Mouse (Mus musculus) liver, embryonic 11.5 days (tissue): ENCODE results near the gene Art4. TPM values are rescaled to one million over a fixed set of nuclear protein-coding genes. Genes with fewer than 3 reads are reported as not detected.

Experiments used
- ATAC-seq: fragments of 200-750 bp; cut with Nextera tagmentation; replicated peaks from 2 replicates; pipeline ENCODE4 v1.8.0; 2017; ENCODE audit warnings: moderate number of reproducible peaks, mild to moderate bottlenecking, moderate TSS enrichment, moderate library complexity; ENCODE audit not compliant: low FRiP score
- DNase-seq: peaks from one replicate; pipeline ENCODE4 v3.0.0-alpha.2; 2017; ENCODE audit warnings: low spot score
- H3K27ac ChIP-seq: fragments of 300-500 bp; sonication (generic); 2 replicates; pipeline ENCODE4 v1.5.1; 2014; ENCODE audit warnings: mild to moderate bottlenecking, low read depth, low read length, control low read depth
- H3K27me3 ChIP-seq: fragments of 300-500 bp; sonication (generic); replicated peaks from 2 replicates; pipeline ENCODE4 v1.6.1; 2014; ENCODE audit warnings: low read length, mixed read lengths; ENCODE audit not compliant: control insufficient read depth, insufficient read depth
- H3K36me3 ChIP-seq: fragments of 300-500 bp; sonication (generic); 2 replicates; pipeline ENCODE4 v1.6.1; 2014; ENCODE audit warnings: mild to moderate bottlenecking, low read length, moderate library complexity, mixed read lengths; ENCODE audit not compliant: control insufficient read depth, insufficient read depth
- H3K4me1 ChIP-seq: fragments of 300-500 bp; sonication (generic); replicated peaks from 2 replicates; pipeline ENCODE4 v1.6.1; 2014; ENCODE audit warnings: low read length, mixed read lengths; ENCODE audit not compliant: control insufficient read depth, insufficient read depth
- H3K4me2 ChIP-seq: fragments of 300-500 bp; sonication (generic); 2 replicates; pipeline ENCODE4 v1.6.1; 2014; ENCODE audit warnings: mild to moderate bottlenecking, control low read depth, moderate library complexity
- H3K4me3 ChIP-seq: fragments of 300-500 bp; sonication (generic); 2 replicates; pipeline ENCODE4 v1.5.1; 2014; ENCODE audit warnings: low read depth, low read length, control low read depth
- H3K9ac ChIP-seq: fragments of 300-500 bp; sonication (generic); 2 replicates; pipeline ENCODE4 v1.6.1; 2014; ENCODE audit warnings: low read depth, low read length, control low read depth
- H3K9me3 ChIP-seq: fragments of 300-500 bp; sonication (generic); 2 replicates; pipeline ENCODE4 v1.6.1; 2016; ENCODE audit warnings: low read length, inconsistent platforms, mixed read lengths; ENCODE audit not compliant: control insufficient read depth
- WGBS: fragments of 180-500 bp; shearing (Covaris S2); extraction: QIAGEN DNeasy Blood & Tissue Kit; methylation state at CpG from one replicate; pipeline ENCODE4 v1.1.7; 2014; 5-methylcytosine and 5-hydroxymethylcytosine counted together
- polyA plus RNA-seq: library from polyadenylated mRNA; unstranded; fragments of >200 nt; fragmentation: Nextera tagmentation; extraction: Ambion mirVana; gene quantifications from 2 replicates; pipeline ENCODE4 v1.2.1, GENCODE M21; 2014

The Art4 gene
- polyA plus RNA-seq, 1 experiment from 2014 or later = 8.7 TPM

- DNase-seq (peak; percentile 95), ATAC-seq (peak; percentile 100)
- Histone ChIP-seq H3K9ac (peak within 1 kb of the TSS; percentile 99), H3K27ac (peak within 1 kb of the TSS; percentile 85), H3K9me3 (no peaks in the 10 kb centered on the region), H3K27me3 (no peaks in the 10 kb centered on the region), H3K4me3 (peak within 1 kb of the TSS; percentile 100), H3K4me2 (peak within 1 kb of the TSS; percentile 96), H3K36me3 (peaks cover 16% of the 10 kb centered on the region), H3K4me1 (0 out of 2 replicates have a peak, but pooled peaks cover 5% of the 10 kb centered on the region)
- WGBS = 0% methylated on average over 45 of the region's 45 CpGs
Measured at GRCm38 (mm10) chr6:136827881-136828561, 29.5 kb downstream of the Art4 start, which contains the start of gene Wbp11. Wbp11 (minus strand) TSS chr6:136828233.

GRCm38 (mm10) chr6:136827516-136827880 lies 30.0 kb downstream of the Art4 start, which contains the start of gene BC049715:
BC049715 (plus strand) TSS chr6:136827626.
- 0% methylated on average over 34 of the region's 34 CpGs for WGBS
- ATAC-seq = no peak; the same call in 1 of the 2 replicates
- peak within 1 kb of the TSS; percentile 99 for H3K9ac ChIP-seq
- peaks cover 21% of the 10 kb centered on the region for H3K36me3 ChIP-seq
- H3K4me1 ChIP-seq = 0 out of 2 replicates have a peak, but pooled peaks cover 5% of the 10 kb centered on the region
- peak within 1 kb of the TSS; percentile 85 for H3K27ac ChIP-seq
- H3K9me3 ChIP-seq = no peaks in the 10 kb centered on the region
- H3K4me2 ChIP-seq = peak within 1 kb of the TSS; percentile 96
- no peaks in the 10 kb centered on the region for H3K27me3 ChIP-seq
- no peak for DNase-seq
- peak within 1 kb of the TSS; percentile 100 for H3K4me3 ChIP-seq

GRCm38 (mm10) chr6:136827116-136827515 lies 30.4 kb downstream of the Art4 start:
- H3K9me3 ChIP-seq = no peaks in the 10 kb centered on the region
- no peak for ATAC-seq
- 12% methylated on average over 7 of the region's 7 CpGs for WGBS

GRCm38 (mm10) chr6:136824987-136825386 lies 32.5 kb downstream of the Art4 start:
- Histone ChIP-seq H3K9me3 (no peaks in the 10 kb centered on the region), H3K27me3 (no peaks in the 10 kb centered on the region), H3K4me2 (no peak overlapping the region), H3K27ac (no peak overlapping the region), H3K36me3 (peaks cover 45% of the 10 kb centered on the region), H3K4me1 (0 out of 2 replicates have a peak, but pooled peaks cover 5% of the 10 kb centered on the region), H3K9ac (no peak overlapping the region), H3K4me3 (no peak overlapping the region)
- ATAC-seq (no peak), DNase-seq (no peak)
- 93% methylated on average over 8 of the region's 8 CpGs for WGBS

More at GRCm38 (mm10) chr6:136827116-136827515, 30.4 kb downstream of the Art4 start:
- Histone ChIP-seq H3K27ac (peak overlapping the region; percentile 85; the same call in 1 of the 2 replicates), H3K9ac (peak overlapping the region; percentile 99), H3K27me3 (no peaks in the 10 kb centered on the region), H3K36me3 (peaks cover 25% of the 10 kb centered on the region), H3K4me2 (peak overlapping the region; percentile 96), H3K4me1 (0 out of 2 replicates have a peak, but pooled peaks cover 5% of the 10 kb centered on the region), H3K4me3 (peak overlapping the region; percentile 100)
- DNase-seq = no peak

- WGBS = 89% methylated on average over 18 of the region's 18 CpGs
- peaks cover 72% of the 10 kb centered on the region for H3K36me3 ChIP-seq
- no peak overlapping the region for H3K4me2 ChIP-seq
- no peaks in the 10 kb centered on the region for H3K27me3 ChIP-seq
- no peaks in the 10 kb centered on the region for H3K4me1 ChIP-seq
- ATAC-seq (no peak), DNase-seq (no peak)
- no peak overlapping the region for H3K9ac ChIP-seq
- H3K27ac ChIP-seq = no peak overlapping the region
- H3K9me3 ChIP-seq = no peaks in the 10 kb centered on the region
- no peak overlapping the region for H3K4me3 ChIP-seq
Measured at GRCm38 (mm10) chr6:136821086-136821485, 36.4 kb downstream of the Art4 start.

GRCm38 (mm10) chr6:136820381-136820780 lies 37.2 kb downstream of the Art4 start:
- WGBS = 95% methylated on average over 21 of the region's 21 CpGs
- H3K36me3 ChIP-seq = peaks cover 74% of the 10 kb centered on the region
- H3K27ac ChIP-seq = no peak overlapping the region
- H3K27me3 ChIP-seq = no peaks in the 10 kb centered on the region
- no peaks in the 10 kb centered on the region for H3K4me1 ChIP-seq
- ATAC-seq = no peak
- H3K4me3 ChIP-seq = no peak overlapping the region
- no peak overlapping the region for H3K4me2 ChIP-seq
- no peaks in the 10 kb centered on the region for H3K9me3 ChIP-seq
- H3K9ac ChIP-seq = no peak overlapping the region
- no peak for DNase-seq

- Histone ChIP-seq H3K4me2 (no peak overlapping the region), H3K27me3 (no peaks in the 10 kb centered on the region), H3K9ac (no peak overlapping the region), H3K9me3 (no peaks in the 10 kb centered on the region), H3K4me1 (no peaks in the 10 kb centered on the region; the same call in 1 of the 2 replicates), H3K36me3 (peaks cover 76% of the 10 kb centered on the region), H3K27ac (no peak overlapping the region), H3K4me3 (no peak overlapping the region)
- DNase-seq (no peak), ATAC-seq (no peak)
- WGBS = 96% methylated on average over 3 of the region's 3 CpGs
Measured at GRCm38 (mm10) chr6:136817549-136817948, 40.0 kb downstream of the Art4 start.

GRCm38 (mm10) chr6:136816826-136817225 lies 40.7 kb downstream of the Art4 start:
- Histone ChIP-seq H3K4me3 (no peak overlapping the region), H3K9me3 (no peaks in the 10 kb centered on the region), H3K9ac (no peak overlapping the region), H3K4me1 (no peaks in the 10 kb centered on the region; the same call in 1 of the 2 replicates), H3K36me3 (peaks cover 70% of the 10 kb centered on the region), H3K27ac (no peak overlapping the region), H3K4me2 (no peak overlapping the region), H3K27me3 (no peaks in the 10 kb centered on the region)
- 94% methylated on average over 21 of the region's 21 CpGs for WGBS
- ATAC-seq = no peak
- DNase-seq = no peak

GRCm38 (mm10) chr6:136815381-136815780 lies 42.2 kb downstream of the Art4 start:
- no peaks in the 10 kb centered on the region for H3K27me3 ChIP-seq
- ATAC-seq (no peak), DNase-seq (no peak)
- H3K4me3 ChIP-seq = no peak overlapping the region
- H3K9me3 ChIP-seq = no peaks in the 10 kb centered on the region
- no peak overlapping the region for H3K9ac ChIP-seq
- H3K36me3 ChIP-seq = peaks cover 56% of the 10 kb centered on the region
- H3K4me1 ChIP-seq = no peaks in the 10 kb centered on the region; the same call in 1 of the 2 replicates
- no peak overlapping the region for H3K27ac ChIP-seq
- H3K4me2 ChIP-seq = no peak overlapping the region
- WGBS = 88% methylated on average over 7 of the region's 7 CpGs
